24 mouse cellular contexts compared by ENCODE assay signal in the genomic region with DNA sequence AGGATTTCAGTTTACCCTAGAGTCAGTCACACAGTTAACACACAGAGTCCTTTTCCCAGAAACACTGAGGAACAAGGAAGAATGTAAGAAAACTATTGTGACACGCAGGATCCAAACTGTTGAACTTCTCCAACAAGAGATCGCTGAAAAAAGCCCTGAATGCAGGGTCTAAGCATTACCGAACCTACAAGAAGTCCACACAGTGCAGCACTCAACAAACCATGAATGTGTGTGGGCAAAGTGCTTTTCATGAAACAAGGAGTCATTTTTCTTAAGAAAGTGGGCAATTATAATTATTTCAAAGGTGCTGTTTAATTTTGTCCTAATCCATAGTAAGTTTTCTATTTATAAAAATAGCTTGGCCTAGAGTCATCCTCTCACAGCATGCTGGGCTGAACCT. TPM values are rescaled to one million over a fixed set of nuclear protein-coding genes. Genes with fewer than 3 reads are reported as not detected.
DNase-seq lines count a peak whose midpoint lies in the region; TF ChIP-seq lines count a peak whose summit lies in the region.
"Not testable (repeated sequence)": the region's sequence is repeated elsewhere in the genome, so short reads cannot be mapped to it uniquely, and the experiment has no call there.
"Had no signal": no experiment of that assay in that cellular context is flagged by ENCODE, and none has a peak within 500 bp of the region (broad histone marks: within the 10 kb centered on the region; RNA-seq: fewer than 3 reads in every experiment).

No protein-coding gene starts in this region.

- H3K9ac ChIP-seq in ES-Bruce4 (ENCODE audit: low read depth, poor library complexity, severe bottlenecking); ES-E14 (ENCODE audit: insufficient read depth, low read depth, low read length, poor library complexity, severe bottlenecking): not testable (repeated sequence)

- peaks cover 37% of the 10 kb centered on the region for H3K4me1 ChIP-seq in E14TG2a.4 (replicated peaks; ENCODE audit: low read depth, low read length)
- H3K4me1 ChIP-seq in ES-Bruce4 (ENCODE audit: control insufficient read depth, insufficient read depth, low read length); ES-E14 (ENCODE audit: control insufficient read depth in 2 of 2, insufficient read depth in 2 of 2, low read length in 2 of 2, poor library complexity in 1 of 2): not testable (repeated sequence)

- H3K27ac ChIP-seq in ES-Bruce4 (ENCODE audit: insufficient read depth, low read length): peak overlapping the region; percentile 94
- H3K27ac ChIP-seq in ES-E14 (ENCODE audit: insufficient read depth, low read depth, low read length, poor library complexity, severe bottlenecking): peak overlapping the region; percentile 85; the same call in 1 of the 2 replicates

- not testable (repeated sequence) for H3K9me3 ChIP-seq in E14TG2a.4 (ENCODE audit: low read length); ES-Bruce4 (replicated peaks; ENCODE audit: control insufficient read depth, insufficient read depth, low read length, poor library complexity, severe bottlenecking); ES-E14 (ENCODE audit: control insufficient read depth, insufficient read depth, low read depth, low read length)

- peaks cover 27% of the 10 kb centered on the region for H3K36me3 ChIP-seq in E14TG2a.4 (ENCODE audit: insufficient read depth, low read length)
- H3K36me3 ChIP-seq in ES-Bruce4 (ENCODE audit: control insufficient read depth, insufficient read depth, low read length, poor library complexity, severe bottlenecking); ES-E14 (ENCODE audit: control insufficient read depth, insufficient read depth, low read length, poor library complexity, severe bottlenecking): not testable (repeated sequence)

- not testable (repeated sequence) for TF ChIP-seq CTCF in E14TG2a.4 (conservative IDR thresholded peaks at IDR 0.05; ENCODE audit: low read length); ES-Bruce4 (IDR thresholded peaks at IDR 0.05; ENCODE audit: low read depth, low read length)

- peak; percentile 65 for DNase-seq in ES-CJ7 (ENCODE audit: low read depth, low spot score)
- DNase-seq in ES-E14 (ENCODE audit: low read depth, low spot score): not testable (repeated sequence)
- peak; percentile 81 for DNase-seq in R1 (ENCODE audit: low read depth, low spot score)
- peak; percentile 51 for DNase-seq in ZHBTc4 (ENCODE audit: low read depth, low spot score)
- peak; percentile 27 for DNase-seq in heart, adult 11 months
- DNase-seq in kidney, adult 9 months: peak; percentile 14

- in situ Hi-C loops in ES-E14 (cut with MboI; ENCODE audit: low sequenced_read_pairs in 2 of 2, unreplicated experiment in 2 of 2): not testable (repeated sequence)

- H3K4me3 ChIP-seq in E14TG2a.4 (replicated peaks; ENCODE audit: low read length): peak overlapping the region; percentile 56
- not testable (repeated sequence) for H3K4me3 ChIP-seq in ES-Bruce4 (ENCODE audit: low read depth, low read length)
- H3K4me3 ChIP-seq in ES-E14 (ENCODE audit: insufficient read depth in 1 of 2, low read depth in 1 of 2, low read length in 2 of 2, poor library complexity in 1 of 2, severe bottlenecking in 1 of 2): peak overlapping the region in 1 of 2 experiments; percentile 35; a peak in 2 of 4 replicates

- H3K27me3 ChIP-seq in E14TG2a.4 (ENCODE audit: insufficient read depth, low read length); ES-Bruce4 (ENCODE audit: control insufficient read depth, insufficient read depth, low read length, poor library complexity, severe bottlenecking): not testable (repeated sequence)

- not testable (repeated sequence) for TF ChIP-seq EP300 in ES-Bruce4 (IDR thresholded peaks at IDR 0.05; ENCODE audit: insufficient read depth, low read depth, low read length)

- not testable (repeated sequence) for TF ChIP-seq POLR2A in ES-Bruce4 (IDR thresholded peaks at IDR 0.05; ENCODE audit: insufficient read depth, low read length)

RNA-seq across cellular contexts. Expression of gene Gm21411, which starts 6.3 kb away (rescaled TPM):
- 20.2 and 25.5 TPM in 2 replicates for polyA plus RNA-seq in ES-Bruce4 (2011; ENCODE audit: insufficient read depth, insufficient read length, low read depth, missing spikeins)
- total RNA-seq in ES-E14 (2012; rRNA removed): 91.3 and 133 TPM in 2 replicates
- total RNA-seq: adrenal gland, adult 18-20 months; adrenal gland, adult 2 months; adrenal gland, adult 8-10 months; adrenal gland, postnatal 10 days; adrenal gland, postnatal 14 days; adrenal gland, postnatal 25 days; adrenal gland, postnatal 36 days; adrenal gland, postnatal 4 days; CH12.LX; MEL had no signal
- polyA plus RNA-seq: adrenal gland, adult 2 months; brain, embryonic 14.5 days; C2C12; CD4-positive, CD25-positive, alpha-beta regulatory T cell, adult 4 months; cerebellum, adult 2 months; G1E; Patski had no signal
